Mouse (Mus musculus): ENCODE data around the gene Fbxo7. TPM values are rescaled to one million over a fixed set of nuclear protein-coding genes. Genes with fewer than 3 reads are reported as not detected.
"Not testable (repeated sequence)": the region's sequence is repeated elsewhere in the genome, so short reads cannot be mapped to it uniquely, and the experiment has no call there.

Fbxo7 gene
- polyA plus RNA-seq, 1 experiment, result 53.2 TPM

DNA sequence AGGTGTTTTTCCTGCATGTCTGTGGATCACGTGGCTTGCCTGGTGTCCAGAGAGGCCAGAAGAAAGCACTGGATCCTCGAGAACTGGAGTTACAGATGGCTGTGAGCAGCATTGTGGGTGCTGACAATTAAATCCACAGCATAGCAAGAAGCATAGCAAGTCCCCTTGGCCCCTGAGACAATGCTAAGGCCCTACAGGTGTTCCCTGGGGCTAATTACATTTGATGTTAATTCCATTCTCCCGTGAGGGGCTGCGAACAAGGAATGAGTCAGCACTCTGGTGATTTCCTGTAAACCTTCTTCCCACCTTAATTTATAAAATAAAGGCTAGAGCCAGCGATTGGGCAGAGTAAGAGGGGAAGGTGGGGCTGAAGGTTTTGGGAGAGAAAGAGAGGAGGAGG is 3.0 kb upstream of the Fbxo7 start:
- no peak for TF ChIP-seq POLR2A (IDR thresholded peaks at IDR 0.05; ENCODE audit: control insufficient read depth, extremely low read depth, insufficient read depth, low read length, poor library complexity)
- TF ChIP-seq CTCF (IDR thresholded peaks at IDR 0.05; ENCODE audit: borderline replicate concordance, control insufficient read depth, extremely low read depth, insufficient read depth, low read length, poor library complexity), result no peak
- no peak overlapping the region for H3K27ac ChIP-seq (ENCODE audit: control insufficient read depth, insufficient read depth, low read length)
- no peak overlapping the region for H3K4me3 ChIP-seq (ENCODE audit: control insufficient read depth, insufficient read depth, low read length)
- H3K36me3 ChIP-seq (ENCODE audit: control insufficient read depth, insufficient read depth, low read length), result no peaks in the 10 kb centered on the region
- no peak for DNase-seq
- H3K27me3 ChIP-seq (ENCODE audit: control insufficient read depth, insufficient read depth, low read length), result no peaks in the 10 kb centered on the region
- 40% methylated on average over 5 of the region's 5 CpGs for WGBS
- H3K4me1 ChIP-seq (replicated peaks; ENCODE audit: control insufficient read depth, insufficient read depth, low read length), result 0 out of 2 replicates have a peak, but pooled peaks cover 6% of the 10 kb centered on the region

DNA sequence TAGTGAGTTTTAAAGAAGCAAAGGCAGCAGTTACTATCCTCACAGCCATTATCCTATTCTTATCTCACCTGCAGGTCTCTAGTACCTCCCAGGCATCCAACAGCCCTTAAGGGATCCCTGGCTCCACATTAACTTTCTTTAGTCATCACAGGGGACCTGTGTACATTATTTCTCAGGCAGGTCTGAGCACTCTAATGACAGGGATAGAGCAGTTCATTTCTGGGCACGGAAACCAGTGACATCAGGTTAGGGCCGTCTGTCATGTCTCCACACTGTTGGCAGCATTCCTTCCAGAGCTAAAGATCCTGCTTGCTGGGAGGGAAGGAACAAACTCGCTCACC is 394 bp upstream of the Fbxo7 start:
- no peak overlapping the region for H3K27ac ChIP-seq (ENCODE audit: control insufficient read depth, insufficient read depth, low read length)
- WGBS, result 2% methylated on average over 3 of the region's 3 CpGs
- 0 out of 2 replicates have a peak, but pooled peaks cover 8% of the 10 kb centered on the region for H3K4me1 ChIP-seq (replicated peaks; ENCODE audit: control insufficient read depth, insufficient read depth, low read length)
- H3K27me3 ChIP-seq (ENCODE audit: control insufficient read depth, insufficient read depth, low read length), result no peaks in the 10 kb centered on the region
- TF ChIP-seq CTCF (IDR thresholded peaks at IDR 0.05; ENCODE audit: borderline replicate concordance, control insufficient read depth, extremely low read depth, insufficient read depth, low read length, poor library complexity), result no peak
- no peak for DNase-seq
- H3K36me3 ChIP-seq (ENCODE audit: control insufficient read depth, insufficient read depth, low read length), result no peaks in the 10 kb centered on the region
- H3K4me3 ChIP-seq (ENCODE audit: control insufficient read depth, insufficient read depth, low read length), result no peak overlapping the region

DNA sequence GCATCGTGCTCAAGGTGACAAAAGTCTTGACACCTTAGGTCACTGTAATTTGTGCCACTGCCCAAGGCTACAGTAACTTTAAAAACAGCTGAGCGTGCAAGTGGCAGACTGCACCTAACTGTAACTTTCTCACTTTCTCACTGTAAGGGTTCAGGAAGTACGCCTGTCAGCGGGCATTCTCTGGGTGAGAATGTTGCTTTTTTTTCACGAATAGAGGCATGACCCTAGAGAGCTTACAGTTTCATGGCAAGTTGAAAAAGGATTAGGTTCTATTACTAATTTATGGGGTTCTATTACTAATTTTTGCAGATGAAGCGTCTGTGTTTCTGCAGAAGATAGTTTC is 673 bp downstream of the Fbxo7 start:
- Histone ChIP-seq H3K27me3 (ENCODE audit: control insufficient read depth, insufficient read depth, low read length) (no peaks in the 10 kb centered on the region), H3K36me3 (ENCODE audit: control insufficient read depth, insufficient read depth, low read length) (no peaks in the 10 kb centered on the region), H3K27ac (ENCODE audit: control insufficient read depth, insufficient read depth, low read length) (peak overlapping the region; percentile 32), H3K4me3 (ENCODE audit: control insufficient read depth, insufficient read depth, low read length) (peak overlapping the region; percentile 65), H3K4me1 (replicated peaks; ENCODE audit: control insufficient read depth, insufficient read depth, low read length) (0 out of 2 replicates have a peak, but pooled peaks cover 8% of the 10 kb centered on the region)
- no peak for DNase-seq
- no peak for TF ChIP-seq POLR2A (IDR thresholded peaks at IDR 0.05; ENCODE audit: control insufficient read depth, extremely low read depth, insufficient read depth, low read length, poor library complexity)
- under 1% methylated on average over 6 of the region's 6 CpGs for WGBS

DNA sequence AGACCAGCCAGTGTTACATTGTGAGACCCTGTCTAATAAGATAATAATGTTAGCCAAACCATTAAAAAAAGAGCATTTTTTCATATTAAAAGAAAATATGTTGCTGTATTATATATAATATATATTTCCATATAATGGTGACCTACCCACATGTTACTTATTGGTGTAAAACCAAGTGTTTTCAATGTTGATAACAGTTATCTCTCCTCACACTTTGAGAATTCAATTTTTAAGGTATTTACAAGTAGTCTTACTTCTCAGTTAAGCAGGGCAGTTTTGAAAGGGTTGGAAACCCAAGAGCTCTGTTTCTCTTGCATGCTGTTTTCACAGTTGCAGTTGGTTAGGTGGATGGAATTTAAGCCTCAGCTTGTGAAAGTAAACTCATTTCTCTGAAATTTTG is 1.4 kb downstream of the Fbxo7 start:
- no peaks in the 10 kb centered on the region for H3K27me3 ChIP-seq (ENCODE audit: control insufficient read depth, insufficient read depth, low read length)
- no peak overlapping the region for H3K27ac ChIP-seq (ENCODE audit: control insufficient read depth, insufficient read depth, low read length)
- DNase-seq, result no peak
- H3K4me3 ChIP-seq (ENCODE audit: control insufficient read depth, insufficient read depth, low read length), result no peak overlapping the region
- TF ChIP-seq POLR2A (IDR thresholded peaks at IDR 0.05; ENCODE audit: control insufficient read depth, extremely low read depth, insufficient read depth, low read length, poor library complexity) (no peak), CTCF (IDR thresholded peaks at IDR 0.05; ENCODE audit: borderline replicate concordance, control insufficient read depth, extremely low read depth, insufficient read depth, low read length, poor library complexity) (no peak)
- H3K36me3 ChIP-seq (ENCODE audit: control insufficient read depth, insufficient read depth, low read length), result no peaks in the 10 kb centered on the region
- 0 out of 2 replicates have a peak, but pooled peaks cover 8% of the 10 kb centered on the region for H3K4me1 ChIP-seq (replicated peaks; ENCODE audit: control insufficient read depth, insufficient read depth, low read length)

DNA sequence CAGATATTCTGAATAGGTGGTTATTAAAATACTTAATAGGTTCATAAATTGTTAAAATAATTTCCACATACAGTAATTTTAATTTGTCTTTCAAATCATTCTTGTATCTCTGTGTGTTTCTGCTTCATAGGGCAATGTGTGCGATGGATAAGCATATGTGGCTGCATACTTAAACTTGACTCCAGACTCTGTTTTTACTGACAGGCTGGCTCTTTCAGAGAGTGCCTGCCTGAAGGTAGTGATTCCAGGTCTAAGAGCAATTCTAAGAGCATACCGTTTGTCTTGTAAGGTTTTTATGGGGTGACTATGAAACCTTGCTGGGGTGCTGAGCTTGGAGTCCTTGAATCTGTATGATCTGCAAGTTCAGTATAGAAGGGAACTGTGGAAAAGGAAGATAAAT is 4.1 kb downstream of the Fbxo7 start:
- Histone ChIP-seq H3K4me1 (replicated peaks; ENCODE audit: control insufficient read depth, insufficient read depth, low read length) (0 out of 2 replicates have a peak, but pooled peaks cover 8% of the 10 kb centered on the region), H3K27ac (ENCODE audit: control insufficient read depth, insufficient read depth, low read length) (no peak overlapping the region), H3K27me3 (ENCODE audit: control insufficient read depth, insufficient read depth, low read length) (no peaks in the 10 kb centered on the region), H3K36me3 (ENCODE audit: control insufficient read depth, insufficient read depth, low read length) (peaks cover 10% of the 10 kb centered on the region), H3K4me3 (ENCODE audit: control insufficient read depth, insufficient read depth, low read length) (no peak overlapping the region)
- WGBS, result 96% methylated on average over 2 of the region's 2 CpGs
- DNase-seq, result no peak
- no peak for TF ChIP-seq POLR2A (IDR thresholded peaks at IDR 0.05; ENCODE audit: control insufficient read depth, extremely low read depth, insufficient read depth, low read length, poor library complexity)
- TF ChIP-seq CTCF (IDR thresholded peaks at IDR 0.05; ENCODE audit: borderline replicate concordance, control insufficient read depth, extremely low read depth, insufficient read depth, low read length, poor library complexity), result no peak

DNA sequence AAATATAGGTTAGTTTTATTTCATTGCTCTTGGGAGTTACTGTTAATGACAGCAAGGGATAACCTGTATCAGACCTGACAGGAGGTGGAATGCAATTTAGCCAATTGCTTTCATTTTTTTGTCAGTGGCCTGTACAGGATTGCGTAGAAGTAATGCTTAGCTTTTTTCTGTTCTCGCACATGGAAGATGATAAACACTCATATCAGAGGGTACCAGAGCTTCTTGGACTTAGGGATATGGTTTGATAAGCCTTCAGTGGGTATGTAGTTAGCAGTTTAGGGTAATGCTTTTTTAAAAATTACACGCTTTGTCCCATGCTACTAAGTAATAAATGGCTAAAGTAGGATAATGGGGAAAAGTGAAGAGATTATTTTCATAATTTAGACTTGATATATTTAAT is 4.6 kb downstream of the Fbxo7 start:
- no peak overlapping the region for H3K4me3 ChIP-seq (ENCODE audit: control insufficient read depth, insufficient read depth, low read length)
- 0 out of 2 replicates have a peak, but pooled peaks cover 8% of the 10 kb centered on the region for H3K4me1 ChIP-seq (replicated peaks; ENCODE audit: control insufficient read depth, insufficient read depth, low read length)
- TF ChIP-seq CTCF (IDR thresholded peaks at IDR 0.05; ENCODE audit: borderline replicate concordance, control insufficient read depth, extremely low read depth, insufficient read depth, low read length, poor library complexity) (no peak), POLR2A (IDR thresholded peaks at IDR 0.05; ENCODE audit: control insufficient read depth, extremely low read depth, insufficient read depth, low read length, poor library complexity) (no peak)
- H3K36me3 ChIP-seq (ENCODE audit: control insufficient read depth, insufficient read depth, low read length), result peaks cover 14% of the 10 kb centered on the region
- no peak overlapping the region for H3K27ac ChIP-seq (ENCODE audit: control insufficient read depth, insufficient read depth, low read length)
- DNase-seq, result no peak
- 98% methylated on average over 3 of the region's 3 CpGs for WGBS
- no peaks in the 10 kb centered on the region for H3K27me3 ChIP-seq (ENCODE audit: control insufficient read depth, insufficient read depth, low read length)

DNA sequence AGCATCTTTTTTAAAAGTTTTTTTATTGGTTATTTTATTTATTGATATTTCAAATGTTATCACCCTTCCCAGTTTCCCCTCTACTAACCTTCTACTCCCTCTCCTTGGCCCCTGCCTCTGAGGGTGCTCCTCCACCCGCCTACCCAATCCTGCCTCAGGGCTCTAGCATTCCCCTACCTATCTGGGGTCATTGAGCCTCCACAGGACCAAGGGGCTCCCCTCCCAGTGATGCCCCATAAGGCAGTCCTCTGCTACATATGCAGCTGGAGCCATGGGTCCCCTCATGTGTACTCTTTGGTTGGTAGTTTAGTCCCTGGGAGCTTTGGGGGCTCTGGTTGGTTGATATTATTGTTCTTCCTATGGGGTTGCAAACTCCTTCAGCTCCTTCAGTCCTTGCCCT is 5.0 kb downstream of the Fbxo7 start:
- not testable (repeated sequence) for H3K27me3 ChIP-seq (ENCODE audit: control insufficient read depth, insufficient read depth, low read length)
- peaks cover 18% of the 10 kb centered on the region for H3K36me3 ChIP-seq (ENCODE audit: control insufficient read depth, insufficient read depth, low read length)
- 100% methylated on average over 1 of the region's 1 CpGs for WGBS

More for the DNA sequence above, 5.0 kb downstream of the Fbxo7 start:
- not testable (repeated sequence) for H3K4me1 ChIP-seq (replicated peaks; ENCODE audit: control insufficient read depth, insufficient read depth, low read length); H3K27ac ChIP-seq (ENCODE audit: control insufficient read depth, insufficient read depth, low read length); DNase-seq; H3K4me3 ChIP-seq (ENCODE audit: control insufficient read depth, insufficient read depth, low read length)
